Mouse (Mus musculus): ENCODE measurements at regions not wholly inside any gene's neighbourhood (a gene's known extent, or its start where the extent isn't known, plus 50 kb on each side); places are given as distances from the start of the nearest gene placed in this dataset.

DNA sequence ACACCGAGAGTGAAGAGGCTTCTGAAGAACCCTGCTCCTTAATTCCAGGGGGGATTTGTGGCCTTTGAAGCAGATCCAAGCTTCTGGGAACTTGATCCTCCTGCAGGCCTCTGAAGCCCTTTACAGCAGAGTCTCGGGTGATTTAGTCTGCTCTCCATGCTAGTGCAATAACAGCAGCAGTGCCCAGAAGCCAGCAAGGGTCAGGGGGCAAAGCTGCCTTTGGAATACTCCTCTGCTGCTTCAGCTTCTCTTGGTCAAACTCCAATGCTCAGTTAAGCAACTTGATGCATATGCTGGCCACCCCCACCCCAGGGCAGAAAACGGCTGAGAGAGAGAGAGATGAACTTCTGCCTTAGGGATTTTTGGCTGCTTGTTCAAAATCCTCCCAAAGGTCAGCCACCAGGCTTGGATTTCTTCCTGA is 82.8 kb upstream of the N4bp1 start:
- Histone ChIP-seq H3K9me3 (replicated peaks) (no peaks in the 10 kb centered on the region), H3K27ac (no peak overlapping the region), H3K36me3 (no peaks in the 10 kb centered on the region), H3K4me3 (no peak overlapping the region), H3K27me3 (no peaks in the 10 kb centered on the region), H3K4me1 (replicated peaks) (no peaks in the 10 kb centered on the region), H3K4me2 (no peak overlapping the region), H3K9ac (no peak overlapping the region)
- WGBS, result 23% methylated on average over 3 of the region's 3 CpGs
- ATAC-seq (replicated peaks; ENCODE audit: insufficient number of reproducible peaks, insufficient read depth, low FRiP score, low read depth), result no peak

GRCm38 (mm10) chr8:86961218-86962195 is 76.4 kb upstream of the N4bp1 start:
- no peak for ATAC-seq (replicated peaks; ENCODE audit: insufficient number of reproducible peaks, insufficient read depth, low FRiP score, low read depth)
- Histone ChIP-seq H3K36me3 (no peaks in the 10 kb centered on the region), H3K4me2 (no peak overlapping the region), H3K9me3 (replicated peaks) (no peaks in the 10 kb centered on the region), H3K4me1 (replicated peaks) (no peaks in the 10 kb centered on the region), H3K4me3 (no peak overlapping the region), H3K27ac (no peak overlapping the region), H3K27me3 (no peaks in the 10 kb centered on the region), H3K9ac (no peak overlapping the region)
- WGBS, result 69% methylated on average over 20 of the region's 20 CpGs

Data from heart, embryonic 15.5 days (tissue).